Mouse (Mus musculus) hematopoietic stem cell, adult 5-6 weeks (primary cell): Measurements from ENCODE around the gene Fam78a. TPM values are rescaled to one million over a fixed set of nuclear protein-coding genes. Genes with fewer than 3 reads are reported as not detected.
A peak's percentile ranks its signal among the peaks of the same experiment; 100 is the strongest.
"Not testable (repeated sequence)": the region's sequence is repeated elsewhere in the genome, so short reads cannot be mapped to it uniquely, and the experiment has no call there.

Experiments
- ATAC-seq, 2 experiments: fragments of 125-278 bp in 1 of 2; replicated peaks in 1 of 2; 2 replicates each; pipeline ENCODE4 v1.8.0; 2016 to 2017; ENCODE audit warnings: inconsistent platforms in 2 of 2, mild to moderate bottlenecking in 2 of 2, moderate number of reproducible peaks in 2 of 2, low read depth in 1 of 2, moderate TSS enrichment in 1 of 2; ENCODE audit not compliant: low FRiP score in 2 of 2, poor library complexity in 2 of 2, severe bottlenecking in 2 of 2, insufficient read depth in 1 of 2, low TSS enrichment in 1 of 2
- total RNA-seq: library from RNA; stranded (forward); fragments of 172-1452, 232-1000 nt; gene quantifications from 2 replicates; pipeline ENCODE4 v1.2.3, GENCODE M21; 2017

Fam78a gene
- total RNA-seq, 1 experiment from 2014 or later = 12.3 TPM

- no peak for ATAC-seq
These were observed 25.9 kb downstream of the Fam78a start for GRCm38 (mm10) chr2:32058716-32059115.

- ATAC-seq = no peak
These were observed 26.4 kb downstream of the Fam78a start for GRCm38 (mm10) chr2:32058241-32058640.

GRCm38 (mm10) chr2:32057794-32058193 is 26.9 kb downstream of the Fam78a start:
- ATAC-seq = no peak

- ATAC-seq = no peak
These were observed 27.3 kb downstream of the Fam78a start for GRCm38 (mm10) chr2:32057360-32057759.

- no peak for ATAC-seq
These were observed 28.1 kb downstream of the Fam78a start for GRCm38 (mm10) chr2:32056524-32056923.

- no peak for ATAC-seq
These were observed 29.2 kb downstream of the Fam78a start for GRCm38 (mm10) chr2:32055357-32055965.

- ATAC-seq = no peak
These were observed 32.2 kb downstream of the Fam78a start for GRCm38 (mm10) chr2:32052418-32052817.

GRCm38 (mm10) chr2:32051791-32052190 is 32.9 kb downstream of the Fam78a start:
- ATAC-seq = no peak

- ATAC-seq = peak; percentile 65 to 85
These were observed 37.3 kb downstream of the Fam78a start for GRCm38 (mm10) chr2:32047323-32047722.

- no peak for ATAC-seq
These were observed 38.6 kb downstream of the Fam78a start for GRCm38 (mm10) chr2:32046009-32046408.

- no peak for ATAC-seq
These were observed 39.3 kb downstream of the Fam78a start for GRCm38 (mm10) chr2:32045375-32045774.

GRCm38 (mm10) chr2:32043836-32044235 is 40.8 kb downstream of the Fam78a start:
- no peak for ATAC-seq

- ATAC-seq = no peak
These were observed 43.6 kb downstream of the Fam78a start for GRCm38 (mm10) chr2:32041087-32041486.

- not testable (repeated sequence) for ATAC-seq
These were observed 44.0 kb downstream of the Fam78a start for GRCm38 (mm10) chr2:32040646-32041045.

- peak; percentile 15 to 32; a peak in 2 of 4 replicates for ATAC-seq
These were observed 46.0 kb downstream of the Fam78a start for GRCm38 (mm10) chr2:32038661-32039081.

GRCm38 (mm10) chr2:32037279-32037858 is 47.3 kb downstream of the Fam78a start:
- ATAC-seq = no peak

GRCm38 (mm10) chr2:32034206-32034605 is 50.5 kb downstream of the Fam78a start:
- no peak for ATAC-seq

GRCm38 (mm10) chr2:32033436-32033835 is 51.2 kb downstream of the Fam78a start:
- no peak for ATAC-seq

- ATAC-seq = no peak
These were observed 55.0 kb downstream of the Fam78a start for GRCm38 (mm10) chr2:32029636-32030035.
